Mouse (Mus musculus) gastrocnemius, adult 2 months (tissue): ENCODE results near the gene Hoxd10. TPM values are rescaled to one million over a fixed set of nuclear protein-coding genes. Genes with fewer than 3 reads are reported as not detected.

Experiments
- DNase-seq: peaks from one replicate; pipeline ENCODE4 v3.0.0; 2022
- H3K27ac ChIP-seq: fragments of 200-600 bp; 2 replicates; pipeline ENCODE4 v1.8.1; 2022; ENCODE audit warnings: mild to moderate bottlenecking
- H3K4me3 ChIP-seq: fragments of 200-600 bp; 2 replicates; pipeline ENCODE4 v1.8.1; 2022; ENCODE audit warnings: mild to moderate bottlenecking, moderate library complexity
- CTCF ChIP-seq: fragments of 200-600 bp; IDR thresholded peaks from 2 replicates; pipeline ENCODE4 v1.8.1; 2022; ENCODE audit warnings: antibody characterized with exemption, mild to moderate bottlenecking, moderate library complexity
- intact Hi-C: fragments of 180-260 bp; cut with DNase I; formaldehyde crosslinking; loops from one replicate; pipeline ENCODE4 v1.15.1; 2025
- total RNA-seq, 2 experiments: library from RNA; stranded (reverse); gene quantifications; 2 replicates each; pipeline ENCODE4 v1.2.3; 2021

Hoxd10 gene
- total RNA-seq, 2 experiments from 2014 or later: 4.0 to 4.8 TPM

GRCm38 (mm10) chr2:74703720-74704392 is 12.1 kb downstream of the Hoxd10 start:
- no peak for TF ChIP-seq CTCF
- no peak for DNase-seq
- H3K4me3 ChIP-seq: peak overlapping the region; percentile 84
- H3K27ac ChIP-seq: peak overlapping the region; percentile 94
- intact Hi-C loops: loop anchor here (2.0 to 5.0 kb wide), 5 partner anchors 258 to 888 kb away; no protein-coding TSS in a partner anchor

DNA sequence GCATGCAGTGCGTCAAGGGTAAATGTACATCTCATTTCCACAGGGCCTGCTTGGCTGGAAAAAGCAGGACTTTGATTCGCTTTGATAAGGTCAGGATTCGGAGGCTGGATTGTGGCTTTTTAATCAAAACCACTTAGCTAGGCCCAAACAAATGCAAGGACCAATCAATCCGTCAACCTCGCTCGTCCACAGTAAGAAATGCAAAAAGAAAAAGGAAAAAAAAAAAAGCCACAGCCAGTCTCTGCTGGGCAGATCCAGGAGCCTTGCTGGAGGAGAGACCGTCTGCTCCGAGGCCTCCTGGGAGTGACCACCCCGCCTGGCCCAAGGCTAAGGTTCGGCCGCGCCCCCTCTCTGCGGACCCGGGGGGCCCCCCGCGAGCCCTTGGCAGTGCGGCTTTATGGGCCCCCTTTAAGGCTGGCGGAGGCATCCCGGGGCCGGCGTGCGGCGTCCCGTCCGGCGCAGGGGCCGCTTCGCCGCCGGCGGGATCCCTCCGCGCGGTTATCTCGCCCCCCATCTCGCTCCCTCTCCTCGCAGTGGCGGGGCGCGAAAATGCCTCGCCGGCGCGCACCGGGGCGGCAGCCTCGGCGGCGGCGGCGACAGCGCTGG is 12.8 kb downstream of the Hoxd10 start, which contains the start of gene Hoxd8:
Gene Hoxd8, plus strand, starts transcription at position 223 of the 606 bp plus-strand sequence.
- Histone ChIP-seq H3K27ac (peak within 1 kb of the TSS; percentile 94), H3K4me3 (peak within 1 kb of the TSS; percentile 84)
- intact Hi-C loops: loop anchor here (5.0 kb wide), 4 partner anchors 258 to 888 kb away; no protein-coding TSS in a partner anchor
- DNase-seq: peak; percentile 90
- no peak; the same call in 1 of the 2 replicates for TF ChIP-seq CTCF

DNA sequence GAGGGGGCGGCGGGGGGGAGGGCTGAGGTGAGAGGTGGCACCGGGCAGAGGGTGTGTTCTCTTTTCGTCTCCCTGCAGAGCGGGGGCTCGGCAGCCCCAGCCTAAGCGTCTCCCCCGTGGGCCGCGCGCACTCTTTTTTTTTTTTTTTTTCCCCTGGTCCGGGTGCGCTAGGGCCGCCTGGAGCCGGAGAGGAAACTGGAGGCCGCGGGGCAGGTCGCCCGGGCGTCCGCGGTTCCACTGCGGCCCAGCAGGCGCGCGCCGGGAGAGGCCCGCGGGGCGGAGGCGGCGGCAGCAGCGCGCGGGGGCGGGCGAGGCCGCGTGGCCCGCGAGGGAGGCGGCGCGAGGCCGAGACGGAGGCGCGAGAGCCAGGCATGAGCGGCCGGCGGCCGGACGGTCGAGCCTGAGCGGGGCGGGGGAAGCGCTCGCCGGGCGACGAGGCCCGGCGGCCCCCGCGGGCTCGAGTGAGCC is 13.3 kb downstream of the Hoxd10 start:
- no peak; the same call in none of the 2 replicates for TF ChIP-seq CTCF
- peak overlapping the region; percentile 94 for H3K27ac ChIP-seq
- peak; percentile 77 for DNase-seq
- intact Hi-C loops: loop anchor here (5.0 kb wide), 4 partner anchors 257 to 887 kb away; no protein-coding TSS in a partner anchor
- H3K4me3 ChIP-seq: peak overlapping the region; percentile 84

- no peak for TF ChIP-seq CTCF
- intact Hi-C loops: no loop called here
- peak overlapping the region; percentile 94 for H3K27ac ChIP-seq
Measured at GRCm38 (mm10) chr2:74705467-74706089, 13.9 kb downstream of the Hoxd10 start.

DNA sequence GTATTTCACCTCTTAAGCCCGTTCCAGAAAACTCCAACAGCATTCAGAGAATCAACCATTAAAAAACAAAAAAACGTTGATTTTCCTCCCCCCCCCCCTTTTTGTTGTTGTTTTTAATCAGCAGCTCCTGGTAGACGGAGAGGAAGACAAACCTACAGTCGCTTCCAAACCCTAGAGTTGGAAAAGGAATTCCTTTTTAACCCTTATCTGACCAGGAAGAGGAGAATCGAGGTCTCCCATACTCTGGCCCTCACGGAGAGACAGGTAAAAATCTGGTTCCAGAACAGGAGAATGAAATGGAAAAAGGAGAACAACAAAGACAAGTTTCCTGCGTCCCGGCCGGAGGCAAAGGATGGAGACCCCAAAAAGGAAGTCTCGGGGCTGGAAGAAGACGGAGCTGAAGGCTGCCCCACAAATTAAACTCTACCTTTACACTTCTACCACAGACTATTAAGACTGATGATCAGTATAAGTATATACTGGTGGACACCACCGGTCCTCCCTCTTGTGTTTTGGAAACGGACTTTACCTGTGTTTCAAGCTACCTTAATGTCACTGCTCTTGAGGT is 14.8 kb downstream of the Hoxd10 start:
- TF ChIP-seq CTCF: no peak
- H3K4me3 ChIP-seq: peak overlapping the region; percentile 84
- DNase-seq: no peak
- H3K27ac ChIP-seq: peak overlapping the region; percentile 94
- intact Hi-C loops: no loop called here

More at GRCm38 (mm10) chr2:74705467-74706089, 13.9 kb downstream of the Hoxd10 start:
- peak overlapping the region; percentile 84 for H3K4me3 ChIP-seq
- peak; percentile 81 for DNase-seq

DNA sequence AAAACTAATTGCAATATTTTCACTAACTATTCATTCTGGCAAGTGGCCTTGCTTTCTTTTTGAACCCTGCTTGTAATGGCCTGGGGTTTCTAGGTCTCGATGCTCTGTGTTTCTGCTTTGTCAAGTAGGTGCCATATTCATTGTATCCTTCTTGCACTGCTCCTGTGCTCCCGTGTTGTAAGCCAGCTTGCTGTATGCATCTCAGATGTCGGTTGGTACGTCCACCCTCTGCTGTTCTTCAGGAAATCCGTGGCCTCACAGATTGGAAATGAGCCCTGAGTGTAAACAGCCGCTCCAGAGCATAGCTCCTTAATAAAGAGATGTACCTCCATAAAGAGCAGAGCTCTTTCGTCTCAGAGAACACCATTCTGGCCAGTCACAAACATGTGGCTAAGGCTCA is 15.9 kb downstream of the Hoxd10 start:
- no peak for TF ChIP-seq CTCF
- DNase-seq: no peak
- peak overlapping the region; percentile 44; the same call in 1 of the 2 replicates for H3K27ac ChIP-seq
- intact Hi-C loops: no loop called here
- H3K4me3 ChIP-seq: peak overlapping the region; percentile 84

DNA sequence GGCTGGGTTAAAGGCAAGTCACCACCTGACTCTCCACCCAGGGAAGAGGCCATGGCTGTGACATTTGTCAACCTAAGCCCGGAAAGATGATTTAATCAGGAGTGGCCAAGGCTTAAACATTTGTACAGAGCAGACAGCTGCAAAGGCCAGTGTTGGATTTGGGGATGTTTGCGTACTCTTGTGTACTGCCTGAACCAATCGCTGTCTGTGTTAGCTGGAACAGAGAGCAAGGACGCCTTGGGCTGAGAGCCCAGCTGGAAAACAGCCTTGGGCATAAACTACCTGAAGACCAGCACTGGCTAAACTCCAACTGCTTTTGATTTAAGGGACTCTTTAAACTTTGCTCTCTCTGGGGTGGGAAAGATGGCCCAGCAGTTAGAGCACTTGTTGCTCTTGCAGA is 17.0 kb downstream of the Hoxd10 start:
- Histone ChIP-seq H3K27ac (peak overlapping the region; percentile 57), H3K4me3 (no peak overlapping the region)
- DNase-seq: no peak
- intact Hi-C loops: no loop called here
- no peak for TF ChIP-seq CTCF

GRCm38 (mm10) chr2:74709465-74710419 is 18.0 kb downstream of the Hoxd10 start:
- intact Hi-C loops: loop anchor here (5.0 kb wide), 1 partner anchor 118 kb away; the partner anchor contains the start of gene Mtx2
- no peak for TF ChIP-seq CTCF

GRCm38 (mm10) chr2:74710929-74711543 is 19.3 kb downstream of the Hoxd10 start:
- no peak for TF ChIP-seq CTCF
- Histone ChIP-seq H3K27ac (peak overlapping the region; percentile 95), H3K4me3 (peak overlapping the region; percentile 93)
- intact Hi-C loops: loop anchor here (5.0 kb wide), 1 partner anchor 116 kb away; the partner anchor contains the start of gene Mtx2
- DNase-seq: peak; percentile 29

More at GRCm38 (mm10) chr2:74709465-74710419, 18.0 kb downstream of the Hoxd10 start:
- H3K4me3 ChIP-seq: no peak overlapping the region
- no peak for DNase-seq
- H3K27ac ChIP-seq: peak overlapping the region; percentile 35; the same call in 1 of the 2 replicates

GRCm38 (mm10) chr2:74711721-74712621 is 20.2 kb downstream of the Hoxd10 start, which contains the start of the genes Hoxd3 and Hoxd4:
Gene Hoxd3, plus strand, starts transcription at chr2:74711927.
Gene Hoxd4, plus strand, starts transcription at chr2:74711929.
- TF ChIP-seq CTCF: no peak
- Histone ChIP-seq H3K4me3 (peak within 1 kb of the TSS; percentile 93), H3K27ac (peak within 1 kb of the TSS; percentile 95)
- intact Hi-C loops: loop anchor here (5.0 kb wide), 1 partner anchor 115 kb away; the partner anchor contains the start of gene Mtx2
- DNase-seq: peak; percentile 81
